Mouse (Mus musculus) heart, embryonic 15.5 days (tissue): ENCODE measurements around the gene Stat5a. TPM values are rescaled to one million over a fixed set of nuclear protein-coding genes. Genes with fewer than 3 reads are reported as not detected.

Source experiments
- ATAC-seq: fragments of 200-750 bp; cut with Nextera tagmentation; replicated peaks from 2 replicates; pipeline ENCODE4 v1.8.0; 2017; ENCODE audit warnings: low read depth, moderate TSS enrichment; ENCODE audit not compliant: insufficient number of reproducible peaks, insufficient read depth, low FRiP score
- H3K27ac ChIP-seq: fragments of 300-500 bp; sonication (generic); 2 replicates; pipeline ENCODE4 v1.5.1; 2015; ENCODE audit warnings: mild to moderate bottlenecking, inconsistent platforms
- H3K27me3 ChIP-seq: fragments of 300-500 bp; sonication (generic); 2 replicates; pipeline ENCODE4 v1.6.1; 2015; ENCODE audit warnings: inconsistent platforms
- H3K36me3 ChIP-seq: fragments of 300-500 bp; sonication (generic); 2 replicates; pipeline ENCODE4 v1.6.1; 2015; ENCODE audit warnings: mild to moderate bottlenecking, inconsistent platforms
- H3K4me1 ChIP-seq: fragments of 300-500 bp; sonication (generic); replicated peaks from 2 replicates; pipeline ENCODE4 v1.6.1; 2015; ENCODE audit warnings: inconsistent platforms
- H3K4me2 ChIP-seq: fragments of 300-500 bp; sonication (generic); 2 replicates; pipeline ENCODE4 v1.6.1; 2015; ENCODE audit warnings: inconsistent platforms, mild to moderate bottlenecking, moderate library complexity
- H3K4me3 ChIP-seq: fragments of 300-500 bp; sonication (generic); 2 replicates; pipeline ENCODE4 v1.5.1; 2015; ENCODE audit warnings: mild to moderate bottlenecking, inconsistent platforms
- H3K9ac ChIP-seq: fragments of 300-500 bp; sonication (generic); 2 replicates; pipeline ENCODE4 v1.6.1; 2015; ENCODE audit warnings: mild to moderate bottlenecking, inconsistent platforms
- H3K9me3 ChIP-seq: fragments of 300-500 bp; sonication (generic); replicated peaks from 2 replicates; pipeline ENCODE4 v1.6.1; 2016; ENCODE audit warnings: inconsistent platforms
- WGBS: fragments of 180-500 bp; shearing (Covaris S2); methylation state at CpG from one replicate; pipeline ENCODE4 v1.1.7; 2015; ENCODE audit warnings: mixed read lengths; 5-methylcytosine and 5-hydroxymethylcytosine counted together
- polyA plus RNA-seq: library from polyadenylated mRNA; unstranded; fragments of >200 nt; fragmentation: Nextera tagmentation; extraction: Ambion mirVana; gene quantifications from 2 replicates; pipeline ENCODE4 v1.2.1, GENCODE M21; 2015

Gene Stat5a
- polyA plus RNA-seq, 1 experiment from 2014 or later = 6.1 TPM

DNA sequence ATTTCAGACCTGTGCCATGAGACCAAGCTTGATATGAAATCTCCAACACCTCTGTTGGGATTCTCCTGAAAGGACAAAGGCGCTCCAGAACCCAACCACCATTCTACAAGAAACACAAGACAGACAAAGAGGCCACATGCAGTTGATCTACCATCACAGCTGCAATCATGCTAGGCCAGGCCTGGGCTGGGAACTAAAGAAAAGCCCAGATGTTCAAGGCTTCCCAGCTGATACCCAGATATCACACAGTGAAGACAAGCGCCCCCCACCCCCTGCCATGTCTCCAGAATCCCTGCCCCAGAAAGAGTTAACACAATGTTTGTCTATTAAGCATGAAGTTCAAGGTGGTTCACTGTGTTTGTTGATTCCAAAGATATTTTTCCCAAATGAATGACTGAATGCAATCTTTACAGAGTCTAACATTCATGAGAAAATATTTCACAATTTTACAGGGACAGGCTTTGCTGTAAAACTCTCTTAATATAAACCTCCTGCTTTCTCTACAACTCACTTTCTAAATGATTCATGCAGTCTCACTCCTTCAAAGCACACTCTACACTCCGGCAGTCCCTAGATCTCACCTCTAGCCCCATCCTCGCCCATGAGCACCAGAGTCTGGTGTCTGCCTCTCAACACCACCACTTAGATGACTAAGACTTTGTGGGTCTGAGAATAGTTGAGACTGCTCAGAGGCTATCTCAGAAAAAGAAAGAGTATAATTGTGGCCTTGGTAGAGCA lies 61.9 kb downstream of the Stat5a start:
- Histone ChIP-seq H3K9me3 (no peaks in the 10 kb centered on the region), H3K27me3 (no peaks in the 10 kb centered on the region), H3K4me3 (no peak overlapping the region), H3K27ac (no peak overlapping the region), H3K9ac (no peak overlapping the region), H3K4me1 (peaks cover 5% of the 10 kb centered on the region; the same call in 1 of the 2 replicates), H3K36me3 (peaks cover 7% of the 10 kb centered on the region), H3K4me2 (no peak overlapping the region)
- WGBS = 85% methylated on average over 4 of the region's 4 CpGs
- no peak for ATAC-seq

DNA sequence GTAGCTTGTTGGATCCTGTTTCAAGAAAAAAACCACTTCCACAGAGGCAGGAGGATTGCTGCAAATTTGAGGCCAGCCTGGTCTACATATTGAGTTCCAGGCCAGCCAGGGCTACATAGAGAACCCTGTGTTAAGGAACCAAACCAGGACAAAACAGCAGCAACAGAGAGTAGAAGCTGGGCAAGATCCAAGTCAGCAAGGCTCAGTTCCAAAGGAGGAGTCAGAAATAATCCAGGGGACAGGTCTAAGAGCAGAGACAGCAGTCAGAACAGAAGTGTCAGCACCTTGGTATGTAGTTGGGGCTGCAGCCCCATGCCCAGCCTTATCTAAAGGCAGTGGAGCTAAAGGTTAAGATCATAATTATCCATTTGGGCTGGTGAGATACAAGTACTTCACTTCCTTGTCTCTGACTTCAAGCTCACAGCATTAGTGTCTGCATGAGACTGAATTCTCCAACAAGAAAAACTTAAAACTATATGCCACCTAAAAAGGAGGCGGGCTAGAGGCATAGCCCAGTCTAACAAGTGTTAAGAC lies 65.3 kb downstream of the Stat5a start:
- Histone ChIP-seq H3K9me3 (no peaks in the 10 kb centered on the region), H3K4me3 (no peak overlapping the region), H3K27ac (no peak overlapping the region), H3K4me2 (no peak overlapping the region), H3K9ac (no peak overlapping the region), H3K4me1 (peaks cover 5% of the 10 kb centered on the region; the same call in 1 of the 2 replicates), H3K27me3 (no peaks in the 10 kb centered on the region), H3K36me3 (no peaks in the 10 kb centered on the region)
- WGBS = 94% methylated on average over 1 of the region's 1 CpGs
- no peak for ATAC-seq

DNA sequence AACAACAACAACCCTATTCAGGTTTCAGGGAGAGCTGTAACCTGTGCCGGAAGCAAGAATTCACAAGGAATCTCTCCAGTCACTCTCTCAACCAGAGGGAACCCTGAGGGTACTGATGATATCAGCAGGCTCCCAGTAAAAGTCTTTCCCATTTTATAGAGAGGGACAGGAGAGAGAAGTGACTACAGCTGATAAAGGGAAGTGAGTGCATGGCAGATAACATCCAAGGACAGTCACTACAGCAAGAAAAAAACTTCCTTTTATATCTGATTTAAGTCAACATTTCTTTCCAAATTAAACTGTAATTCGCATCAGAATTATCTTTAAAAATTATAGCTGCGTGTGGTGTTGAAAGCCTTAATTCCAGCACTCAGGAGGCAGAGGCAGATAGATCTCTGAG lies 68.2 kb downstream of the Stat5a start:
- H3K9ac ChIP-seq = no peak overlapping the region
- H3K9me3 ChIP-seq = no peaks in the 10 kb centered on the region
- H3K4me2 ChIP-seq = no peak overlapping the region
- H3K36me3 ChIP-seq = peaks cover 6% of the 10 kb centered on the region; the same call in 1 of the 2 replicates
- H3K4me1 ChIP-seq = peaks cover 11% of the 10 kb centered on the region
- WGBS = 66% methylated on average over 3 of the region's 3 CpGs
- H3K27me3 ChIP-seq = no peaks in the 10 kb centered on the region
- H3K4me3 ChIP-seq = no peak overlapping the region
- H3K27ac ChIP-seq = no peak overlapping the region
- ATAC-seq = no peak

DNA sequence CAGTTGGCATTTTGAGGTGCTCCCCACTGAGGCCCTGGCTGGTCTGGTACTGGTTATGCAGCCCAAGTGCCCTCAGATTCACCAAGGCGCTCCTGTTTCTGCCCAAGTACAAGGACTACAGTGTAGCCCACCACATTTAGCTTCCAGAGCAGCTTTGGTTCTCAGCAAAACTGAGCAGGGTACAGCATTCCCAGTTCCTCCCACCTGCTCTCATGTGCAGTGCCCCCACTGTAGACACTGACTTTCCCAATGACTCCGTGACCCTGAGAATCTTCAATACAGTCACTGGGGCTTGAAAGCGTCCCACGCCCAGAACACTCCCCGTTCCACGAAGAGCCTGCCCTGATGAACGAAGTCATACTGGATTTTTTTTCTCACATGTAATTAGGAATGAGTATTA lies 71.5 kb downstream of the Stat5a start:
- H3K9me3 ChIP-seq = no peaks in the 10 kb centered on the region
- H3K4me2 ChIP-seq = no peak overlapping the region
- H3K4me1 ChIP-seq = peaks cover 13% of the 10 kb centered on the region
- 78% methylated on average over 7 of the region's 7 CpGs for WGBS
- no peak overlapping the region for H3K9ac ChIP-seq
- H3K4me3 ChIP-seq = no peak overlapping the region
- ATAC-seq = no peak
- no peaks in the 10 kb centered on the region for H3K27me3 ChIP-seq
- peaks cover 6% of the 10 kb centered on the region; the same call in 1 of the 2 replicates for H3K36me3 ChIP-seq
- no peak overlapping the region for H3K27ac ChIP-seq

DNA sequence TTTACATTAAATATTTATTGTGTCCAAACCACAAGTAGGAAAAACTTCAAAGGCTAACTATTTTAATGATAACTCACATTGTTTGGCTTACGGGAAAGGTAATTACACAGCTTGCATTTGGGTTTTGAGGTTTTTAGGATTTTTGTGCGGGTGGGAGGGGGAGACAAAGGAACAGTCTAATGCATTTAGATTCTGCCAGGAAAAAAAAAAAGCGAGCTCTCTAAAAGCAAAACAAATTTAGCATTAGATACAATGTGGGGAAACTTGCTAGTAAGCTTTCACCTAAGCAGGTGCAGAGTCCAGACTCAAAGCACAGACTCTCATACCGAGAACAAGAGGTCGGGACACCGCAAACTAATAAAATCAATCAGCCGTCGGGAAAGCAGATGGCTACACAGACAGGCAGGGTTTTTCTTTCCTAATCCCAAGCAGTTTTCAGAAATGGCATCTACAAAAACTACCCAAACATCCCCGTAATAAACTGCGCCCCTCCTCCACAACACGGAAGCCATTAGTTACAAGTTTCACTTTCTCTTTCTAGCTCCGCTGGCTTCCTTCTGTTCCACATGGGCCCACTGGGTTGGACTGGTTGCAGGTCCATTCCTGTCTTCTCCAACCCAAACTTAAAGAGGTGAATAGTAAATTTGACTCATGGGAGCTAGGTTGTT lies 72.2 kb downstream of the Stat5a start:
- ATAC-seq = no peak
- H3K9ac ChIP-seq = 0 out of 2 replicates have a peak overlapping the region, but pooled peaks have one; percentile 14
- H3K36me3 ChIP-seq = peaks cover 6% of the 10 kb centered on the region; the same call in 1 of the 2 replicates
- H3K27ac ChIP-seq = no peak overlapping the region
- H3K4me2 ChIP-seq = peak overlapping the region; percentile 46
- 71% methylated on average over 12 of the region's 12 CpGs for WGBS
- peaks cover 19% of the 10 kb centered on the region for H3K4me1 ChIP-seq
- no peaks in the 10 kb centered on the region for H3K9me3 ChIP-seq
- no peaks in the 10 kb centered on the region for H3K27me3 ChIP-seq
- peak overlapping the region; percentile 30 for H3K4me3 ChIP-seq

Other genes with a start within 250 kb of the Stat5a start
- gene Nkiras2, start 240.1 kb upstream of the Stat5a start, polyA plus RNA-seq = 59.8 and 70.3 TPM in 2 replicates
- gene Dnajc7, start 239.2 kb upstream of the Stat5a start, polyA plus RNA-seq = 184 and 206 TPM in 2 replicates
- gene Zfp385c, start 166.9 kb upstream of the Stat5a start, polyA plus RNA-seq = 0.09 and 0.16 TPM in 2 replicates
- gene Dhx58, start 155.1 kb upstream of the Stat5a start, polyA plus RNA-seq = 1.5 and 2.1 TPM in 2 replicates
- 26.5 and 36.7 TPM in 2 replicates for gene Kat2a, start 146.9 kb upstream of the Stat5a start, polyA plus RNA-seq
- gene Hspb9, start 145.5 kb upstream of the Stat5a start, polyA plus RNA-seq = not detected in 2 replicates
- 13.0 and 16.2 TPM in 2 replicates for gene Rab5c, start 121.1 kb upstream of the Stat5a start, polyA plus RNA-seq
- 0.10 TPM in 1 of 2 replicates, not detected in the other for gene Kcnh4, start 99.4 kb upstream of the Stat5a start, polyA plus RNA-seq
- gene Hcrt, start 96.4 kb upstream of the Stat5a start, polyA plus RNA-seq = not detected in 2 replicates
- 5.5 and 8.1 TPM in 2 replicates for gene Ghdc, start 88.4 kb upstream of the Stat5a start, polyA plus RNA-seq
- gene Stat5b, start 8.6 kb upstream of the Stat5a start, polyA plus RNA-seq = 25.3 and 34.6 TPM in 2 replicates
- 50.6 and 60.8 TPM in 2 replicates for gene Stat3, start 80.2 kb downstream of the Stat5a start, polyA plus RNA-seq
- 429 and 457 TPM in 2 replicates for gene Cavin1, start 111.5 kb downstream of the Stat5a start, polyA plus RNA-seq
- 54.1 and 54.4 TPM in 2 replicates for gene Atp6v0a1, start 150.1 kb downstream of the Stat5a start, polyA plus RNA-seq
- gene Naglu, start 210.7 kb downstream of the Stat5a start, polyA plus RNA-seq = 11.6 and 16.3 TPM in 2 replicates
- not detected in 2 replicates for gene Hsd17b1, start 219.1 kb downstream of the Stat5a start, polyA plus RNA-seq
- gene Coasy, start 223.2 kb downstream of the Stat5a start, polyA plus RNA-seq = 26.6 and 29.0 TPM in 2 replicates
- 34.5 and 38.8 TPM in 2 replicates for gene Mlx, start 227.9 kb downstream of the Stat5a start, polyA plus RNA-seq
- 16.6 and 20.0 TPM in 2 replicates for gene Psmc3ip, start 236.1 kb downstream of the Stat5a start, polyA plus RNA-seq